Mouse (Mus musculus) ovary, adult 10 weeks (tissue): ENCODE results near the gene Tmem233. TPM values are rescaled to one million over a fixed set of nuclear protein-coding genes. Genes with fewer than 3 reads are reported as not detected.

ENCODE experiments used
- polyA plus RNA-seq: library from polyadenylated mRNA; stranded (reverse); fragments of 350-450 nt; fragmentation: Illumina TruSeq; extraction: RNeasy Lipid Tissue Mini Kit (QIAGEN cat#74804); gene quantifications from one replicate; pipeline ENCODE4 v1.2.3, GENCODE M21; 2014

The Tmem233 gene
- polyA plus RNA-seq: 0.17 TPM

GRCm38 (mm10) chr5:116083081-116083480, at the start of gene Tmem233:
Gene Tmem233 (minus strand): TSS chr5:116083244.

GRCm38 (mm10) chr5:116024327-116024739, 58.7 kb downstream of the Tmem233 start, which contains the start of gene Prkab1:
Gene Prkab1 (minus strand): TSS chr5:116024508.

Other genes with a start within 250 kb of the Tmem233 start
- 1.6 TPM for gene Cit, start 238.0 kb downstream of the Tmem233 start, polyA plus RNA-seq
- gene Prkab1, start 58.7 kb downstream of the Tmem233 start, polyA plus RNA-seq: 9.3 TPM
- 0.66 TPM for gene Ccdc60, start 205.7 kb upstream of the Tmem233 start, polyA plus RNA-seq